Mouse (Mus musculus) retina, embryonic 14.5 days (tissue): Measurements from ENCODE around the gene Knstrn.

ENCODE experiments used
- DNase-seq: peaks from one replicate; pipeline ENCODE4 v3.0.0-alpha.2; 2015; ENCODE audit warnings: low spot score

Knstrn gene

DNA sequence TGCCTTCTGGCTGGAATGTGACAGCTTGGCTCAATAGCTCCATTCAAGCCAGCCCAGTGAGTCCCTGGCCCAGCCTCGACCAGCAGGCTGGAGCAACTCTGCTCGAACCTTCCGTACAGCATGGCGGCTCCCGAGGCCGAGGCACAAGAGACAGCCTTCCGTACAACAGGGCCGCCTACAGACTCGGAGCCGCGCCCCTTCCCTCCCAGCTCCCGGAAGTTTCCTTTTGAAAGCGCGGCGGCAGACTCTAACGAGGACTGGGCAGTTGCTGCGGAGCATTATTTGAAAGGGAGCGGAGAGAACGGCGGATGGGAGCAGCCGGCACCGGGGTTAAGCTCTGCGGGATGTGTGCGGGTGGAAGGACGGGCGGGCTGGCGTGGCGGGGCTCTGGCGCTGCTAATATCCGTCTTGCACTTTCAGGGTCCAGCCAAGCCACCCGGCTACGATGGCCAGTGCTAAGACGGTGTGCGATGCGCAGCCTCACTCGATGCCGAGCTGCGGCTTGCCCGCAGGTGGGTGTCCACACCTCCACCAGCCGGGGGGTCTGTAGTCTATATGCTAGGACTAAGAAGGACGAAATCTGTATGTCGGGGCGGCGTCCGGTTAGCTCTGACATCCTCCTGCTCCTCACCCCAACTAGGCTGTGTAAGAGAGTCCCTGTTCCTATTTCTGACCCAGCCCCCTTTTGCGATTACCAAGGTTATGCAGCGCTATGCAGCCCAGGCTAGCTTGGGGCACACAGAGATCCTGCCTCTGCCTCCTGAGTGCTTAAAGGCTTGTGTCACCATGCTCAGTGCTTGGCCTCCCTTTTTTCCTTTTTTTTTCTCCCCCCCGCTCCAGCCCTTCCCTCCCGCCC is at the start of gene Knstrn:
Gene Knstrn, plus strand, starts transcription at position 23 of the 856 bp plus-strand sequence.
- DNase-seq = peak; percentile 96

DNA sequence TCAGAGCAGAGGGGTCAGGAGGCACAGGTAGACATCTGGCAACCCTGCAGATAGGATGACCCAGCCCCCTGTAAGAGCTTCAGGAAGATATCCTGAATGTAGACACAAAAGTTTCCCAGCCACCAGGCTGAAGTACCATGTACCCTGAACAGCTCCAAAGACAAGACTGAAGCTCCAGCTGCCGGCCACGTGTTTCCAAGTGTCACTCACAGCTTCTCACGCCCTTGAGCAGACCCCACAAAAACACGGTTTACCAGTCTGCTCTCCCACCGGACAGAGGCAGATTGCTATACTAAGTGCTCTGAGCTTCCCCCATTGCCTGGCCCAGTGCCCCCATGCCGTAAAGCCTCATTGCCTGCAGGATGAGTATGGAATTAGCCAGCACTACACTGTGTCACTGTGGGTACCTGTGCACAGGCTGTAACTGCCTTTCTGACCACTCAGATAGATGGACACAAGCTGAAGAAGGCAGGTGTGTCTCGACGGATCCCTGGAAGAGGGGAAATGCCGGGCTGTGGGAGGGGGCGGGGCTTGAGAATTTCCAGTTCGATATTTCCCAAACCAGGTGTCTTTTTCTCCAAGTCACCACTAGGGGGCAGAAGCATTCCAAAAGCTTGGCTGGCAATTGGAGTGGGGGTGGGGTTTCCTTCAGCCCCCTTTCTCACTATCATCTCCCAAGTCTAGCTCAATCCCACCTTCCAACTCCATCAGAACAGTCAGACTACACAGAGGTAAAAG is 49.5 kb upstream of the Knstrn start:
- peak; percentile 82 for DNase-seq

DNA sequence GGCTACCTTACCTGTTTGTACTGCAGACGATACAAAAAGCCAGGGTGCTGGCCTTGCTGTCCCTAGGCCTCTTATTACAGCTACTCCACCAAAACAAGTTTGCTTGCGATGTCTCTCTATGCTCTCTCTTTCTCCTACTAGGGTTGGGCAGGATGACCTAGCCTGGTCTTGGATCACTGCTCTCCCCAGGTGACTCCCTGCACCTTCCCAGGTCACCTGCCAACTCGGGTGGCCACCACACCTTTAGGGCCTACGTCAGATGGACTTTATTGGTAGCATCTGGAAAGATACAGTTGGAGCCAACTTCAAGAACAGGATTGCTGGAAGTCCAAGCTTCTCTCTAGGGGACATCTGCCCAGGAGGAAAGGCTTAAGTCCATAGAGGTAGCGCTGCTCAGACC is 48.9 kb upstream of the Knstrn start:
- no peak for DNase-seq

DNA sequence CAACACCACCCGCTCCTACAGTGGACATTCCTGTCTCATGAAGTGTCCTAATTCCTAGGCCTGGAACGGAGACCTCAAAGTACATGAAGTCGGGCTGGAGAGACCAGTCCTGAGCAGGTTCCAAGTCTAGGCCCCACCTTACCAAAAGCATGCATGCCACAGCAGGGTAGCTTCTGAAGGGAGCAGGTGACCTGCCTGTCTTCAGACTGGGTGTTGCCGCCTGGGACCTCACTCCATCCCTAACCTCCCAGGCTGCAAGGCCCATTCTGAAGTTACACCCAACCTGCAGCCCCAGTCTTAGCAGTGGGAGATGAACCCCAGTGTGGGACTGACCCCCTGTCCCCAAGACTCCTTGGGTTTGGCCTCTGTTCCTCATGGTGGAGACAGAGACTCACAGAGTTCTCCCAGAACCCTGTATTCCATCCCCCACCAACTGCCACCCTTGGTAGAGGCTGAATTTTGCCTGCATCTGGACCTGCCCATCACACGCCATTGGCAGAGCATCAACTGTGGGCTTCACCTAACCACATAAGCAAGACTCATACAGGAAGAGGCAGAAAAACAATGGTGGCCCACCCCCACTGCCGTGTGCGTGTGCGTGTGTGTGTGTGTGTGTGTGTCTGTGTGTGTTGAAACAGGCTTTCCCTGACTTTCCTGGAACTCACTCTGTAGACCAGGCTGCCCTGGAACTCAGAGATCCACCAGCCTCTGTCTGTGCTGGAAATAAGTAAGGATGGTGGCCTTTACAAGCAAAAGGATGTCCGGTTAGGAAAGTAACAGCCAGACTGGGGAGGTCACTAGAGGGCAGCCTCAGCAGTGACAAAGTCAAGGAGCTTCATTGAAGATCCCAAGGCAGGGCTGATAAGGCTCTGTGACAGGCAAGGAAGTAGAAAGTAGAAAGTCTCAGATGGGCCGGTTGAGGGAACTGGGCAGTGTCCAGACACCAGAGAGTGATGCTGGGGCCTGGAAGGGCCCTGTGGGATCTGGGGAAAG is 47.5 kb upstream of the Knstrn start:
- DNase-seq = no peak

DNA sequence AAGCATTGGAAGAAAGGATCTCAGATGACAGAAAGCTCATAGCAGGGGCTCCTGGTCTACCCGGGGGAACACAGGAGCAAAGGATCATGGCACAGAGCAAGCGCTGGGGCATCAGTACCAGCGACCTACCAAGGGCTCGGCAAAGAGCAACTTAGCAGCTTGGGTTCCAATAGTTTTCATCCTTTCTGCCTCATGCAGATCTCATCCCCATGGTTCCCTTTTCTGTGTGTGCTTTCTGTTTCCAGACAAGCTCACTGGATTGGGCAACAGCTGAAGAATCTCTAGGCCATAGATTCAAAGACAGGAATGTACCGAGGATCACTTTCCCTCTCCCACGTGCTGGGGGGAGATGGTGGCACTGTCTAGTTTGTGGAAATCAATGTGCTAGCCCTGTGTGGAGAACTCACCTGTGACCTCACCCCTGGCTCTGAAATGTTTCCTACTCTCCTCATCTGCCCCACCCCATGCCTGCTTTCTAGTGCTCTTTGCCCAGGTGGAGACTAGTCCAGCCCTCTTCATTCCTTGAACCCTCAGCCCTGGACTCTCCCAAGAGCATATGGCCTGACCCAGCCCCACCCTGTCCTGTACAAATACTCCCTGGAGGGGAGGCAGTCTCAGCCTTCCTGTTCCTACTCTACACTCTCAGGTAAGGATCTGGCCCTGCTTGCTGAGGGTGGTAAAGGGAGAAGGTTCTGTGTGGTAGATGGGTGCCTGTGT is 41.5 kb upstream of the Knstrn start, which contains the start of gene Phgr1:
Gene Phgr1, plus strand, starts transcription at position 612 of the 717 bp plus-strand sequence.
- DNase-seq = no peak

DNA sequence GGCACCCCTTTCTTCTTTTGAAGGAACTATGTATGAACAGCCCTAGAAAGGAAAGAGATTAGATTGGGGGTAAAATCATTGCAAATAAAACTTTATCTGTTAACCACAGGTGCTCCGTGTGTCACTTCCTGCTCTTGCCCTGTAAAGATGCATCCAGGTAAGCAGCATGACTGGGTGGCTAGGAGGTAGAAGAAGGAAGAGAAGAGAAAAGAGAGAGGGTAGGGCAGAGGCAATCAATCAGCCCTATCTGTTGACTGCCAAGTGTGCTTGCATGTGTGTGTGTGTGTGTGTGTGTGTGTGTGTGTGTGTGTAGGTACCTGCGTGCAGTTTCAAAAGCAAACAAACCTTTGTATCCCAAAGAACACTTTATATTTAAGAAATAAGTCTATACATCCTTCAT is 39.3 kb upstream of the Knstrn start:
- DNase-seq = no peak

DNA sequence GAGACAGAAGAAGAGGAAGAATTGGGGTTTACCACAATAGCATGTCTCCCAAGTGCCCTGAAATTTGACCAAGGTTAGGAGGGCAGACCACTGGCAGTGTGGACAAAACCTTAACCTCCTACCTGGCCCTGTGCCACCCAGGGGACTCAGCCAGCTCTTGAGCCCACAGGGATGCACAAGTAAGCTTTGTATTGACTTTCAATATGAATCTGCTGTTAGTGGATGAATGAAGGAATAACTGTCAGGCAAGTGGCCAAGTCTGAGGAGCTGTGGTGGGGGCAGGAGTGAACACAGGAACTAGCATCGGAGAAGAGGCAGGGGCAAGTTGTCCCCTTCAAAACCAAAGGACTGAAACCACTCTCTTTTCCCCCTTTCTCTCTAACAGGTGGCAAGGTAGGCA is 38.4 kb upstream of the Knstrn start:
- no peak for DNase-seq

DNA sequence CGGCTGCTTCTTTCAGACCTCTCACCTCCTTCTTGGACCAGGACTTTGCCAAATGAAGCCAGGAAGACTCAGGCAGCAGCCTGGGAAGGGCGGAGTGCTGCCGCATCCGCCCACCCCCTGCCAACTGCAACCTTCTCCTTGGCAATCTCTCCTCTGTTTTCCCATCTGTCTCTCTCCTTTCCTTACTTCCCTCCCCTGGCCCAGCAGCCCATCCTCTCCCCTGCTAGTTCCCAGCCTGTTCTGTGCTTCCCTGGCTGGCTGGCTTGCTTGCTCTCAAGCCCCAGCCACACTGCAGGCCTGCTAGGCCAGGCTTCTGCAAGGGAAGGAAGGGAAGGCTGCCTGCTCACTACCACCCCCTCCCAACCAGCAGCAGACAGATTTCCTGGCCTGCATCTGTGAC is 38.0 kb upstream of the Knstrn start:
- DNase-seq = no peak

DNA sequence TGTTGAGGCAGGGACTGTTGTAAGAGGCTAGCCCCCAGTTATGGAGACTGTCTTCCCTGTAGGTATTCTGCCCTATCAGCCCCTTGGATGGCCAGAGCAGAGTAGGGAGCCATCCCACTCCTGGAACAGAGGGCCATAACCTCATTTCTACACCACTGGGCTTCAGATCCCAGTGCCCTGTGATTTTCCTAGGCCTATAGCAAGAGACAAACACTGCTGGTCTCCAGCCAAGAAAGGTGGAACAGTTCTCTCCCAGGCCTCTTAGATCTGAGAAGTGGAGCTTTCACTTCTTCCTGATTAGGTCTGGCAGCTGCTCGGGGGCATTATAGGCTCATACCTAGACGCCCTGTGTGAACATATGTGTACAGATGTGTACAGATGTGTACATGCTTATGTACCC is 37.5 kb upstream of the Knstrn start:
- DNase-seq = no peak

DNA sequence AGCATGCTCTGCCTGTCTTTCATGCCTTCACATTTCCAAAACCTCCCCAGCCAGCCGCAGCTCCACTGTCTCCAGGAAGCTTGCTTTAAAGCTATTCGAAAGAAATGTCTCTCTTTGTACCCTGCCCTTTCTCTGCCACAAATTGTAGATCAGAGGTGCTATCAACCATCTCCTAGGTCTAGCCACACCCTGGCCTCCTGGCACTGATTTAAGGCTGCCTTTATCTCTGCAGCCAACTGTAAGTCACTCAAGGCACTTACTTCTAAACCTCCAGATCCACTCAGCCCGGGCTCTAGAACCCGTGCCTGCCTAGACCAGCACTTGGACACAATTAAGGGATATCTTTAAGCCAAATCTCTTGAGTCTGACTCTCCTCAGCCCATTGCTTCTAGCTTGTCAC is 35.4 kb upstream of the Knstrn start:
- DNase-seq = no peak

DNA sequence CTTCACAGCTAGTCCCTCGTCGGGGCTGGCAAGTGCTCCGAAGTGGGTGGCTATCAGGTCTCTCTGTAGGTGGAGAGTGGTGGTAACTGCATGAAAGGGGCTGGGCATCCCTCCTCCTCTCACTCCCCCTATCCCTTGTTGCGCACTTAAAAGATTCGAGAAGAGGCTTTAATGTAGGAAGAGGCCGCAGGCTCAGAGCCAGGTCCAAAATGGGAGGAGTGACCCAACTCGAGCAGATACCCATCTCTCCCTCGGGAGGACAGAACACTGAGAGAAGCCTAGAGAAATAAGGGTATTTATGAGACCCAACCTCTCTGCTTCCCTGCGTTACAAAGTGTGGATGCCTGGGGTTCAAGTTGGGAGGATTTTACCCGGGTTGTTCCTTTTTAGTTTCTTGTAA is 34.7 kb upstream of the Knstrn start:
- DNase-seq = no peak

DNA sequence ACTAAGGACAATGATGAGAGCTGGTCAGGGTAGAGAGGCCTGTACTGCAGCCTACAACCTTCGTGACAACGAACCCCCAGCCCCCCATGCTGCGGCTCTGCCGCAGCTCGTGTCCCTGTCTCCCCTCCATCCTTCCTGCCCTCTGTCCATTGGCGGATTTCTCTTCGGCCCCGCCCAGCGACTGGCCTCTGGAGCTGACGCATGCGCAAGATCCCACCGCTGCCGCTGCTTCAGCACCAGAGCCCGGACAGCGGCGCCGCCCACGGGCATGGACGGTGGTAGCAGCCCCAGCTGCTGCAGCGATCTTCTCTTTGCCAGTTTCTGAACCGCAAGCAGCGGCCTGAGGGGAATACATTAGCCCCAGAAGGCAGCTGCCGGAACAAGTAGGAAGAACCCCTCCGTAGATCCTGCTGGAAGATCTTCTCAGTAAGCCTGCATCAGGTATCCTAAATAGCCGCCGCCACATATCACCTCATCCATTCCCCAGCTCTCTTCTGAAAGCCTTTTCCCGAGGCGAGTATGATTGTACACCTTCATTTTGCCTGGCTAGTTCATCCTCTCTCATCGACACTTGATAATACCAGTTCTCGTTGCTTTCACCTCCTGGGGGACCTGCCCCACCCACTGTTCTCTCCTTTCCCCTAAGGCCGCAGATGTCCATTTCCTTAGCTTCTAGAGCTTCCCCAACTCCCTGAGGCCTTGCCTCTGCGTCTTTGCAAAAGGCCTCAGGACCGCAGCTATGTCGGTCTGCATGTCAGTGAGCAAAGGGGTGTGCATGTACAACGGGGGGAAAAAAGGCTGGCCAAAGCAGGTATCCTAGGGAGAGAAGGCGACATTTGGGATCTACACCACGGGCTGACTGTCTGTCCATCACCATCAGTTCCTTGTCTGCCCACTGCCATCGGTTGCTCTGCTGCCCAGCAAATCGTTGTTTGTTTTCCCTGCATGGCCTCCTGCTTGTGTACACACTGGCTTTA is 34.0 kb upstream of the Knstrn start, which contains the start of gene Disp2:
Gene Disp2, plus strand, starts transcription at position 216 of the 977 bp plus-strand sequence.
- DNase-seq = peak; percentile 97

DNA sequence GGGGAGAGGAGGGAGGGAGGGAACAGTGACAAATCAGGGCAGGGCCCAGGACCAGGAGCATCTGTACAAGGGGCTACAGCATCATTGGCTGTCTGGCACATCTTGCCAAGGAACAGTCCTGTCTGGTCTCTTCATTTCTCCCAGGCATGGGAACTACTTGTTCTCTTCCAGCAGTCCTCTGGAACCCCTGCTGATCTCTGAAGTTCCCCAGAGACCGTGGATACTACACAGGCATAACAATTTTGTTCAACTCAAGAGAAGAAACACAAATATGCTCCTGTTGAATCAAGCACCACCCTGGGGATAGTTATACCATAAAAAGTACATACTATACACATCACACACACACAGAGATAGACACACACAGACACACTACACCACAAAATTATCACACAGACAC is 32.7 kb upstream of the Knstrn start:
- no peak for DNase-seq

DNA sequence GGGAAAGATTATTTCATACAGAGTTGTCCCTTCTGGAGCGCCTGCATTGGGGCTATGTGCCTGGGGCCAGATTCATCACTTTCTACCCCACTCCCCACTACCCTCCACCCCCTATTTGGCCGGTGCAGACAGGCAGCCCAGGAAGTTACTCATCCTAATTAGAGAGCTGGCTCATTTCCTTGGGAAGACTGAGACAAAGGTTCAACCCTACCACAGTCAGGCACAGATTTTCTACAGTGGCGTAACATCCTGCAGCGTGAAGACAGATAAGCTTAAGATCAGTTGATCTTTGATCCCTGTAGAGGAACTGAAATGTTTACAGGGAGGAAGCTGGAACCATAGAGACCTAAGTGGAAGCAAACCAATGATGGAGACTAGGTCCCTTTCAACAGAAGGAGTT is 31.5 kb upstream of the Knstrn start:
- DNase-seq = no peak

DNA sequence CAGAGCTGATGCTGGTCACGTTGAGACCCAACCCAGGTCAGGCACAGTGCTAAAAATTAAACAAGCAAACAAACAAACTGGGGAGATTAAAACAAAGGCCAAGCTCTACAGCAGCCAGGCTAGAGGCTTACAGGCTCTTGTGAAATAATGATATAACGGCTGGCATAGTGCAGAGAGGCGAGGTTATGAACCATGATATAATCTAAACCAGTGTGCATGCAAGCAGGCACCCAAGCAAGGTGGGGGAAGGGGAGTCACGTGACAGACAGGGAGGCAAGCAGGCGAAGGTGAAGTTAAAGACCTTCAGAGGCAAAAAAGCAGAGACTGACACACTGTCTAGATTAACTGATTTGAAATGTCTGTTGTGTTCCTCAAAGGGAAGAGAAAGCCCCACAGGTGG is 30.7 kb upstream of the Knstrn start:
- no peak for DNase-seq

DNA sequence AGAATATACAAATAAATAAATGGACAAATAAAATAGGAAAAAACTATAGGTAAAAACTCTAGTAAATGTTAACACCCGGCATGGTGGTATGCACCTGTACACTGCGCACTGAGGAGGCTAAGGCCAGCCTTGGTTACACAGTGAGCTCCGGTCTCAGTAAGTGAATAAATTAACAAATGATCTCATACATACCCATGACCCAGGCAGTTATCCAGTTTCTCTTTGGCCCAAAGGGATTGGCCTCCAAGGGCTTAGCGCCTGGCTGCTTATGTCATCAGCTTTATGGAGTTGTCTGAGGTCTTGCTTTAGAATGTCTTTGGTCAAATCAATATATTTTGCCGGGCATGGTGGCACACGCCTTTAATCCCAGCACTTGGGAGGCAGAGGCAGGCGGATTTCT is 30.1 kb upstream of the Knstrn start:
- DNase-seq = no peak

DNA sequence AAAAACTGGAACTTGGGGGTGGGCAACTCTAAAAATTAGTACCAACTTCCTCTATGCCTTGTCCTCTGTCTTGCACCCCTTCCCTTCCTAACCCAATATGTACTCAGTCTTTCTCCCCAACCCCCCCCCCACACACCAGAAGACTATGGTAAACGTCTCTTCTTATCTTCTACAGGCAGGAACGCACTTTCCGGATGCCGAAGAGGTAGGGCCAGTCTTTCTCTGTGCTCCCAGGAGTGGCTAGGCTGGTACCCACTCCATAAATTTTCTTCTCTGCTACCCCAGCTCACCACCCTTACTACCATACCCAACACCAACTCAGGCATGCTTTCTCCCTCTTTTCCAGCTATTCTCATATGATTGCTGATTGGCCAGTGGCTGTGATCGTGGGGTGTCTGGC is 27.3 kb upstream of the Knstrn start:
- no peak for DNase-seq

DNA sequence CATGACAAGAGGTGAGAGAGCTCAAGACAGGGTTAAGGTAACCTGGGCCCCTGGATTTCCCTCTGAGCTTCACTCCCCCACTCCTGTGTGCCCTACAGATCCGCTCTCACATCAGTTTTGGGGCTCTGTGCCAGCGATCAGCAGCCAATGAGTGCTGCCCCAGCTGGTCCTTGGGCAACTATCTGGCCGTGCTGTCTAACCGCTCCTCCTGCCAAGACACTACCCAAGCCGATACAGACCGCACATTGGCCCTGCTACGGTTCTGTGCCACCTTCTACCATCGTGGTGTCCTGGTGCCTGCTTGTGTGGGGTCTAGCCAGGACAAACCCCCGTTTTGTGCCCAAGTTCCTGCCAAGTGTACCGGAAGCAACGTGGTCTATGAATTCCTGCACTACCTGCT is 24.3 kb upstream of the Knstrn start:
- DNase-seq = no peak

DNA sequence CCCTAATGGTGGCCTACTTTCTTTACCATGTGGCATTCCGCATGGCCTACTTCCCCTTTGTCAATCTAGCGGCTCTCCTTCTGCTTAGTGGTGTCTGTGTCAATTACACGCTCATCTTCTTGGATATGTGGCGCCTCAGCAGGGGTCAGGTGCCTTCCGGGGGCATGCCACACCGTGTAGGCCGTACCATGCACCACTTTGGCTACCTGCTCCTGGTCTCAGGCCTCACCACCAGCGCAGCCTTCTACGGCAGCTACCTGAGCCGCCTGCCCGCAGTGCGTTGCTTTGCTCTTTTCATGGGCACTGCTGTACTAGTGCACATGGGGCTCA is 23.6 kb upstream of the Knstrn start:
- no peak for DNase-seq
